Mouse (Mus musculus): ENCODE measurements at regions not wholly inside any gene's neighbourhood (a gene's known extent, or its start where the extent isn't known, plus 50 kb on each side); places are given as distances from the start of the nearest gene placed in this dataset.

- Histone ChIP-seq H3K4me3 (ENCODE audit: low read depth, low read length) (no peak overlapping the region), H3K36me3 (ENCODE audit: control insufficient read depth, insufficient read depth, low read length, poor library complexity, severe bottlenecking) (no peaks in the 10 kb centered on the region), H3K9ac (ENCODE audit: low read depth, poor library complexity, severe bottlenecking) (no peak overlapping the region), H3K27ac (ENCODE audit: insufficient read depth, low read length) (no peak overlapping the region), H3K27me3 (ENCODE audit: control insufficient read depth, insufficient read depth, low read length, poor library complexity, severe bottlenecking) (no peaks in the 10 kb centered on the region), H3K9me3 (replicated peaks; ENCODE audit: control insufficient read depth, insufficient read depth, low read length, poor library complexity, severe bottlenecking) (no peaks in the 10 kb centered on the region; the same call in 1 of the 2 replicates), H3K4me1 (ENCODE audit: control insufficient read depth, insufficient read depth, low read length) (no peaks in the 10 kb centered on the region)
- TF ChIP-seq CTCF (IDR thresholded peaks at IDR 0.05; ENCODE audit: low read depth, low read length) = no peak
- TF ChIP-seq EP300 (IDR thresholded peaks at IDR 0.05; ENCODE audit: insufficient read depth, low read depth, low read length) = no peak
- no peak for TF ChIP-seq POLR2A (IDR thresholded peaks at IDR 0.05; ENCODE audit: insufficient read depth, low read length)
Measured at GRCm38 (mm10) chr5:126254661-126255060, 723.1 kb downstream of the Tmem132b start.

- no peaks in the 10 kb centered on the region; the same call in 1 of the 2 replicates for H3K9me3 ChIP-seq (replicated peaks; ENCODE audit: control insufficient read depth, insufficient read depth, low read length, poor library complexity, severe bottlenecking)
- no peaks in the 10 kb centered on the region for H3K4me1 ChIP-seq (ENCODE audit: control insufficient read depth, insufficient read depth, low read length)
- H3K27me3 ChIP-seq (ENCODE audit: control insufficient read depth, insufficient read depth, low read length, poor library complexity, severe bottlenecking) = no peaks in the 10 kb centered on the region
- H3K9ac ChIP-seq (ENCODE audit: low read depth, poor library complexity, severe bottlenecking) = no peak overlapping the region
- H3K4me3 ChIP-seq (ENCODE audit: low read depth, low read length) = no peak overlapping the region
- H3K27ac ChIP-seq (ENCODE audit: insufficient read depth, low read length) = no peak overlapping the region
- H3K36me3 ChIP-seq (ENCODE audit: control insufficient read depth, insufficient read depth, low read length, poor library complexity, severe bottlenecking) = no peaks in the 10 kb centered on the region
- TF ChIP-seq POLR2A (IDR thresholded peaks at IDR 0.05; ENCODE audit: insufficient read depth, low read length) (no peak), CTCF (IDR thresholded peaks at IDR 0.05; ENCODE audit: low read depth, low read length) (no peak), EP300 (IDR thresholded peaks at IDR 0.05; ENCODE audit: insufficient read depth, low read depth, low read length) (no peak)
Measured at GRCm38 (mm10) chr5:126257860-126258259, 726.3 kb downstream of the Tmem132b start.

- no peaks in the 10 kb centered on the region for H3K9me3 ChIP-seq (replicated peaks; ENCODE audit: control insufficient read depth, insufficient read depth, low read length, poor library complexity, severe bottlenecking)
- H3K4me3 ChIP-seq (ENCODE audit: low read depth, low read length) = no peak overlapping the region
- H3K27me3 ChIP-seq (ENCODE audit: control insufficient read depth, insufficient read depth, low read length, poor library complexity, severe bottlenecking) = no peaks in the 10 kb centered on the region; the same call in 1 of the 2 replicates
- no peaks in the 10 kb centered on the region for H3K36me3 ChIP-seq (ENCODE audit: control insufficient read depth, insufficient read depth, low read length, poor library complexity, severe bottlenecking)
- no peak overlapping the region for H3K27ac ChIP-seq (ENCODE audit: insufficient read depth, low read length)
- H3K4me1 ChIP-seq (ENCODE audit: control insufficient read depth, insufficient read depth, low read length) = no peaks in the 10 kb centered on the region
- no peak overlapping the region for H3K9ac ChIP-seq (ENCODE audit: low read depth, poor library complexity, severe bottlenecking)
- TF ChIP-seq CTCF (IDR thresholded peaks at IDR 0.05; ENCODE audit: low read depth, low read length) = no peak
- TF ChIP-seq POLR2A (IDR thresholded peaks at IDR 0.05; ENCODE audit: insufficient read depth, low read length) = no peak
- no peak for TF ChIP-seq EP300 (IDR thresholded peaks at IDR 0.05; ENCODE audit: insufficient read depth, low read depth, low read length)
Measured at GRCm38 (mm10) chr5:126266471-126266870, 734.9 kb downstream of the Tmem132b start.

GRCm38 (mm10) chr5:126266929-126267609 lies 735.5 kb downstream of the Tmem132b start:
- no peak overlapping the region for H3K9ac ChIP-seq (ENCODE audit: low read depth, poor library complexity, severe bottlenecking)
- no peaks in the 10 kb centered on the region for H3K36me3 ChIP-seq (ENCODE audit: control insufficient read depth, insufficient read depth, low read length, poor library complexity, severe bottlenecking)
- H3K27me3 ChIP-seq (ENCODE audit: control insufficient read depth, insufficient read depth, low read length, poor library complexity, severe bottlenecking) = no peaks in the 10 kb centered on the region; the same call in 1 of the 2 replicates
- no peaks in the 10 kb centered on the region for H3K4me1 ChIP-seq (ENCODE audit: control insufficient read depth, insufficient read depth, low read length)
- TF ChIP-seq CTCF (IDR thresholded peaks at IDR 0.05; ENCODE audit: low read depth, low read length) (no peak), POLR2A (IDR thresholded peaks at IDR 0.05; ENCODE audit: insufficient read depth, low read length) (no peak), EP300 (IDR thresholded peaks at IDR 0.05; ENCODE audit: insufficient read depth, low read depth, low read length) (no peak)
- no peak overlapping the region for H3K27ac ChIP-seq (ENCODE audit: insufficient read depth, low read length)
- H3K4me3 ChIP-seq (ENCODE audit: low read depth, low read length) = no peak overlapping the region
- H3K9me3 ChIP-seq (replicated peaks; ENCODE audit: control insufficient read depth, insufficient read depth, low read length, poor library complexity, severe bottlenecking) = no peaks in the 10 kb centered on the region

GRCm38 (mm10) chr5:126268592-126268991 lies 737.0 kb downstream of the Tmem132b start:
- Histone ChIP-seq H3K27me3 (ENCODE audit: control insufficient read depth, insufficient read depth, low read length, poor library complexity, severe bottlenecking) (no peaks in the 10 kb centered on the region; the same call in 1 of the 2 replicates), H3K27ac (ENCODE audit: insufficient read depth, low read length) (no peak overlapping the region), H3K9ac (ENCODE audit: low read depth, poor library complexity, severe bottlenecking) (no peak overlapping the region), H3K4me1 (ENCODE audit: control insufficient read depth, insufficient read depth, low read length) (no peaks in the 10 kb centered on the region), H3K36me3 (ENCODE audit: control insufficient read depth, insufficient read depth, low read length, poor library complexity, severe bottlenecking) (no peaks in the 10 kb centered on the region), H3K4me3 (ENCODE audit: low read depth, low read length) (no peak overlapping the region), H3K9me3 (replicated peaks; ENCODE audit: control insufficient read depth, insufficient read depth, low read length, poor library complexity, severe bottlenecking) (no peaks in the 10 kb centered on the region)
- TF ChIP-seq EP300 (IDR thresholded peaks at IDR 0.05; ENCODE audit: insufficient read depth, low read depth, low read length) = no peak

GRCm38 (mm10) chr5:126274316-126274715 lies 742.7 kb downstream of the Tmem132b start:
- Histone ChIP-seq H3K4me3 (ENCODE audit: low read depth, low read length) (no peak overlapping the region), H3K4me1 (ENCODE audit: control insufficient read depth, insufficient read depth, low read length) (no peaks in the 10 kb centered on the region), H3K9me3 (replicated peaks; ENCODE audit: control insufficient read depth, insufficient read depth, low read length, poor library complexity, severe bottlenecking) (no peaks in the 10 kb centered on the region), H3K36me3 (ENCODE audit: control insufficient read depth, insufficient read depth, low read length, poor library complexity, severe bottlenecking) (no peaks in the 10 kb centered on the region), H3K9ac (ENCODE audit: low read depth, poor library complexity, severe bottlenecking) (no peak overlapping the region), H3K27me3 (ENCODE audit: control insufficient read depth, insufficient read depth, low read length, poor library complexity, severe bottlenecking) (no peaks in the 10 kb centered on the region; the same call in 1 of the 2 replicates), H3K27ac (ENCODE audit: insufficient read depth, low read length) (no peak overlapping the region)
- no peak for TF ChIP-seq CTCF (IDR thresholded peaks at IDR 0.05; ENCODE audit: low read depth, low read length)
- no peak for TF ChIP-seq EP300 (IDR thresholded peaks at IDR 0.05; ENCODE audit: insufficient read depth, low read depth, low read length)
- TF ChIP-seq POLR2A (IDR thresholded peaks at IDR 0.05; ENCODE audit: insufficient read depth, low read length) = no peak

Measured in ES-Bruce4 (cell line).